Comparison of ENCODE assay signal across 8 mouse cellular contexts in the genomic region with DNA sequence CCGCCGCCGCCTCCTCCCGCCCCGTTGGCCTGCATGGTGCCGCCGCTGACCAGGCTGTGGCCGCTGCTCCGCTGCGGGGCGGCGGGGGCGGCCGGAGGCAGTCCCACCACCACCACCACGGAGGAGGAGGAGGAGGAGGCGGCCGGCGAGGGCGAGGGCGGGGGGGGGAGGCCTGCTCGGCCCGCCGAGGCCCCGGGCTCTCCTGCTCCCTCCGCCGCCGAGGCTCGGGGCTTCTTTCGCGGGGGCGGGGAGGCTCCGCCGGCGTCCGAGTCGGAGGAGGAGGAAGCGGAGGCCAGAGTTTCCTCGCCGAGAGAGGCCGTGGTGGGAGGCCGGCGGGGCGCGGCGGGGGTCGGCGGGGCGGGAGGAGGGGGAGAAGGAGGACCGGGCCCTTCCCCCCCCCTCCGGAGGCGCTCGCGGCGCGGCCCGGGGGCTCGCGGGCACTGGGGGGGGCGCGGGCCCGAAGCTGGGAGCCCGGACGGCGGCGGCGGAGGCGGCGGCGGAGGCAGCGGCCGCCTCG. TPM values are rescaled to one million over a fixed set of nuclear protein-coding genes. Genes with fewer than 3 reads are reported as not detected.
DNase-seq lines count a peak whose midpoint lies in the region; ATAC-seq and TF ChIP-seq lines count a peak whose summit lies in the region.

No protein-coding gene starts in this region.

- WGBS in bone marrow, adult 2 months, result 2% methylated on average over 37 of the region's 72 CpGs
- 2% methylated on average over 35 of the region's 72 CpGs for WGBS in liver, embryonic 13.5 days (ENCODE audit: insufficient replicate concordance)

- H3K36me3 ChIP-seq in liver, embryonic 13.5 days, result peaks cover 31% of the 10 kb centered on the region

- no peaks in the 10 kb centered on the region for H3K27me3 ChIP-seq in liver, embryonic 13.5 days

- ATAC-seq in liver, embryonic 13.5 days (ENCODE audit: low read depth), result no peak; the same call in 1 of the 2 replicates

- peak overlapping the region; percentile 98 for H3K4me3 ChIP-seq in gastrocnemius, adult 2 months
- peak overlapping the region; percentile 66 for H3K4me3 ChIP-seq in bone marrow, adult 2 months (replicated peaks; ENCODE audit: control insufficient read depth, low read depth, low read length)
- H3K4me3 ChIP-seq in liver, embryonic 13.5 days (replicated peaks), result peak overlapping the region; percentile 100

- TF ChIP-seq CTCF in gastrocnemius, adult 2 months (IDR thresholded peaks at IDR 0.05), result no peak
- no peak for TF ChIP-seq CTCF in bone marrow, adult 2 months (IDR thresholded peaks at IDR 0.05; ENCODE audit: control insufficient read depth, insufficient read depth, low read length)

- H3K4me2 ChIP-seq in liver, embryonic 13.5 days, result peak overlapping the region; percentile 93

- intact Hi-C loops in gastrocnemius, adult 2 months (cut with DNase I), result no loop called here
- intact Hi-C loops in gastrocnemius, postnatal 36 days (cut with DNase I), result loop anchor here (5.0 kb wide), 2 partner anchors 46 to 69 kb away; a partner anchor contains a TSS
- intact Hi-C loops in heart, postnatal 36 days (cut with DNase I), result no loop called here

- H3K27ac ChIP-seq in gastrocnemius, adult 2 months, result peak overlapping the region; percentile 99
- H3K27ac ChIP-seq in bone marrow, adult 2 months (ENCODE audit: control insufficient read depth, insufficient read depth, low read depth, low read length, poor library complexity), result peak overlapping the region; percentile 97
- H3K27ac ChIP-seq in liver, embryonic 13.5 days, result peak overlapping the region; percentile 99

- H3K9me3 ChIP-seq in liver, embryonic 13.5 days (replicated peaks), result no peaks in the 10 kb centered on the region

- no peak for TF ChIP-seq POLR2A in bone marrow, adult 2 months (IDR thresholded peaks at IDR 0.05; ENCODE audit: borderline replicate concordance, control insufficient read depth, low read depth, low read length)

- H3K9ac ChIP-seq in liver, embryonic 13.5 days, result peak overlapping the region; percentile 100

- H3K4me1 ChIP-seq in bone marrow, adult 2 months (ENCODE audit: control insufficient read depth, insufficient read depth, low read length), result peaks cover 2% of the 10 kb centered on the region; the same call in 1 of the 2 replicates
- H3K4me1 ChIP-seq in liver, embryonic 13.5 days (replicated peaks), result peaks cover 60% of the 10 kb centered on the region

- DNase-seq in gastrocnemius, adult 2 months, result peak; percentile 59
- DNase-seq in gastrocnemius, postnatal 36 days, result no peak
- DNase-seq in 3134 (ENCODE audit: extremely low read depth, insufficient read length, low spot score), result peak; percentile 22
- DNase-seq in heart, postnatal 36 days, result peak; percentile 50 to 72
- no peak for DNase-seq in liver, embryonic 13.5 days
- peak; percentile 44 to 79 for DNase-seq in spleen, postnatal 4 days (ENCODE audit: low spot score in 2 of 2)
- no peak for DNase-seq in retina, postnatal 1 day

RNA-seq across cellular contexts. Expression of a gene that starts 0.3 kb away (rescaled TPM):
- 100 to 1,000 TPM in 1 of 2 experiments, 10 to 100 TPM in 1; 99.7 to 104 TPM for total RNA-seq in gastrocnemius, adult 2 months (2021)
- 100 to 1,000 TPM in 1 of 2 experiments, 10 to 100 TPM in 1; 96.7 to 105 TPM for total RNA-seq in gastrocnemius, postnatal 36 days (2021)
- 88.4 and 115 TPM in 2 replicates for polyA plus RNA-seq in bone marrow, adult 2 months (2011; ENCODE audit: insufficient read depth, insufficient read length, low replicate concordance, missing spikeins)
- 100 to 1,000 TPM; 110 to 115 TPM for total RNA-seq in heart, postnatal 36 days (2021)
- polyA plus RNA-seq in liver, embryonic 13.5 days (2015; fragmentation: Nextera tagmentation; extraction: Ambion mirVana), result 55.6 and 62.5 TPM in 2 replicates

Comparison
In these comparisons a context has a peak if more than half of its experiments do, and no peak if none do; other contexts are left out.
1. DNase-seq: peak in gastrocnemius, adult 2 months (single experiment), 3134 (single experiment), heart, postnatal 36 days (2 of 2) and spleen, postnatal 4 days (2 of 2); none in gastrocnemius, postnatal 36 days (0 of 2), liver, embryonic 13.5 days (single experiment) and retina, postnatal 1 day (single experiment).
2. Peak in every context shown above with its lines, with median percentiles within 50 percentile points of each other: H3K27ac ChIP-seq and H3K4me3 ChIP-seq.